Mouse (Mus musculus) lung, postnatal 0 days (tissue): Measurements from ENCODE around the gene Akr1c20.

Experiments
- CTCF ChIP-seq: IDR thresholded peaks from 2 replicates; pipeline ENCODE4 v1.5.1; 2016; ENCODE audit warnings: antibody characterized with exemption, mild to moderate bottlenecking
- EP300 ChIP-seq: IDR thresholded peaks from 2 replicates; pipeline ENCODE4 v1.6.1; 2016; ENCODE audit warnings: antibody characterized with exemption, mild to moderate bottlenecking, control low read depth

DNA sequence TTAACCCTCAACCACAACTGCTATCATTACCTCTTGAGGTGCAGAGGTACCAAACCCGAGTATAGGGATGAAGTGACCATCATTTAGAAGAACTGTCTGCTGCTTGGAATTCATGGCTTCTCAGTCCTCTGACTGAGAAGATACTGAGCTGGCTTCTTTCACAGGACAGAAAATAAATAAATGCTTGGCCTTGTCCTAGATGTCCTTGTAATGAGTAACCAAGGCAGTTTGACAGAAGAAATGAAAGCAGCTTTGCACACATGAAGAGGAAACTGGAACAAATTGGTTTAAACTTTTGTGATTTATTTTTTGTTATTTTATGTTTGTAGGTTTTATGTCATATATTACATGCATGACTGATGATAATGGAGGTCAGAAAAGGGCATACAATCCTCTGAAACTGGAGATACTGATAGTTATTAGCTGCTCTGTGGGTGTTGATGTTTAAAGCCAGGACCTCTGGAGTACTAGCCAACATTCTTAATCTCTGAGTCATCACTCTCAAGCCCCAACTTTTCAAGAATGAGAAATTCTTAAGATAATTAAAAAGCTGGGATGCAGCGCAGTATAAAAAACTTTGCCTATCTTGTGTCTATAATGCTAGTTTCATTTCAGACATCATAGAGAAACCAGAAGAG, at the start of gene Akr1c20:
- TF ChIP-seq CTCF (no peak), EP300 (no peak)
